Mouse (Mus musculus): ENCODE measurements around the gene Cd207.

Gene Cd207

GRCm38 (mm10) chr6:83677757-83678156 is at the start of gene Cd207:
TSS of gene Cd207 (minus strand) at chr6:83677857.
- no peak for DNase-seq (ENCODE audit: low spot score)

GRCm38 (mm10) chr6:83727178-83727577 is 49.5 kb upstream of the Cd207 start:
- DNase-seq (ENCODE audit: low spot score), result no peak

GRCm38 (mm10) chr6:83722526-83722925 is 44.9 kb upstream of the Cd207 start:
- no peak for DNase-seq (ENCODE audit: low spot score)

GRCm38 (mm10) chr6:83717026-83717425 is 39.4 kb upstream of the Cd207 start:
- no peak for DNase-seq (ENCODE audit: low spot score)

GRCm38 (mm10) chr6:83715461-83716196 is 38.0 kb upstream of the Cd207 start:
- no peak for DNase-seq (ENCODE audit: low spot score)

GRCm38 (mm10) chr6:83714221-83715123 is 36.8 kb upstream of the Cd207 start:
- no peak for DNase-seq (ENCODE audit: low spot score)

GRCm38 (mm10) chr6:83713271-83714136 is 35.8 kb upstream of the Cd207 start:
- no peak for DNase-seq (ENCODE audit: low spot score)

GRCm38 (mm10) chr6:83711725-83712475 is 34.2 kb upstream of the Cd207 start:
- DNase-seq (ENCODE audit: low spot score), result no peak

GRCm38 (mm10) chr6:83711067-83711675 is 33.5 kb upstream of the Cd207 start, which contains the start of gene Vax2:
TSS of gene Vax2 (plus strand) at chr6:83711264.
- no peak for DNase-seq (ENCODE audit: low spot score)

- no peak for DNase-seq (ENCODE audit: low spot score)
These were observed 32.9 kb upstream of the Cd207 start for GRCm38 (mm10) chr6:83710361-83711066.

- no peak for DNase-seq (ENCODE audit: low spot score)
These were observed 30.3 kb upstream of the Cd207 start for GRCm38 (mm10) chr6:83707738-83708510.

GRCm38 (mm10) chr6:83704701-83705100 is 27.0 kb upstream of the Cd207 start:
- no peak for DNase-seq (ENCODE audit: low spot score)

- DNase-seq (ENCODE audit: low spot score), result no peak
These were observed 26.6 kb upstream of the Cd207 start for GRCm38 (mm10) chr6:83704294-83704693.

GRCm38 (mm10) chr6:83703722-83704078 is 26.0 kb upstream of the Cd207 start:
- no peak for DNase-seq (ENCODE audit: low spot score)

GRCm38 (mm10) chr6:83703000-83703721 is 25.5 kb upstream of the Cd207 start:
- DNase-seq (ENCODE audit: low spot score), result no peak

GRCm38 (mm10) chr6:83702146-83702999 is 24.7 kb upstream of the Cd207 start:
- no peak for DNase-seq (ENCODE audit: low spot score)

GRCm38 (mm10) chr6:83701001-83701400 is 23.3 kb upstream of the Cd207 start:
- DNase-seq (ENCODE audit: low spot score), result no peak

GRCm38 (mm10) chr6:83699971-83700370 is 22.3 kb upstream of the Cd207 start:
- no peak for DNase-seq (ENCODE audit: low spot score)

Measured in T-cell, adult 2 months (primary cell).